Mouse (Mus musculus) neutrophil, adult 83 days (primary cell): ENCODE measurements around the gene Nxph4. TPM values are rescaled to one million over a fixed set of nuclear protein-coding genes. Genes with fewer than 3 reads are reported as not detected.

Source experiments
- total RNA-seq, 2 experiments: library from RNA; stranded (reverse); gene quantifications; one replicate each; pipeline ENCODE4 v1.2.4; 2023

Nxph4 gene
- not detected for total RNA-seq

DNA sequence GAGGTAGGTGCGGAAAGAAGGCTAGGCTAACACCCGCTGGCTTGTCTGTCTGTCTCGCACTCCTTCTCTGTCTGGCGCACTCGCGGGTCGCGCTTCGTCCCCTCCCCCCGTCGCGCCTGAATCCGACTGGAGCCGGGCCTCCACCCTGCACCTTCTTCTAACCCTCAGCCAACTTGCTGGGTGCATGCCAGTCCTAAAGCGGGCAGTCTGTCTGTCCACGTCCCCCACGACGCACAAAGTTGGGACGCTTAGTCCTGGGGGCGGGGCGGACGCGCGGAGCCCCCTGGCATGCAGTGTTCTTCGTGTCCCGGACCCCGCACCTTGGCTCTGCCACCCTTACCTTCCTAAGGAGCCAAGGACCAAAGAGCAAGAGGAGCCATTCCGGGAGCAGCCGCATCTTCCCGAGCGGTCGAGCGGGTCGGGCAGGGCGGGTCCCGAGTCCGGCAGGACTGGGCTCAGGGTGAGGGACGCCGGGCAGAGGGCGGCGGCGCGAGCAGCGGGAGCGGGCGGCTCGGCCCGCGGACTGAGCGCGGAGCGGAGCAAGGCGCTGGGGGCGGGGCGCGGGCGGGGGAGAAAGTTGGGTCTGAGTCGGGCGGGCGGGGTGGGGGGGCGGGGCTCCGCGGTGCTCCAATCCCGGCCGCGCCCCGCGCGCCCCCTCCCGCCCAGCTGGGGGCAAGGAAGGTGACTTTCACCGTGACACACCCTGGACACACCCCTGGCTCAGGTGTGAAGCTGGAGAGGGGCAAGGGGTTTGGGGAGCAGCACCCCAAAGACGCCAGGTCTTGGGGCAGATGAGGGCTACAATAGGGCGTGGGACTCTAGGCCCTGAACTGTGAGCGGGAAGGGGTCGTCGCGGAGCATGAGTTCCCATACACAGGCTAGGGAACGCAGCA lies at the start of gene Nxph4:
TSS of gene Nxph4 (minus strand) at position 524 of the 893 bp plus-strand sequence.

DNA sequence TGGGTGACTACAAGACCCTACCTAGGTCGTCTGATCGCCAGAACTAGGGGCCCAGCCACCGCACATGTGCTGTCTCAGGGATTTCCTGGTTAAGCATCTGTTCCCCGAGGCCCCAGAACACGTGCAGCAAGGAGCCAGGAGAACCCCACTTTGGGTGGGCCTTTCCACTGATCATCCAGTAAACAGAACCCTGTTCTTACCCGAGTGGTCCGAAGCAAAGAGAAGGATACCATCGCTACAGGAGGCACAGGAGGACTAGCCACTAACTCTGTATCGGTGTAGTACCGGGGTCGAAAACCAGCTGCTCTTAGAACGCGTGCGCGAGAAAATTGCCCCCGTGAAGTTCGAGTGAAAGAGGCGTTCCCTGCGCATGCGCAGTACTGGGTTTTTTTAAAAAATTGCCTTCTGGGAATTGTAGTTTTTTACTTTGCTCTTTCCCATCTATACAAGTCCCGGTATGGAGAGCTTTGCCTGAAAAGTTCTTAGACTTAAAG lies 12.2 kb downstream of the Nxph4 start, which contains the start of gene Shmt2:
TSS of gene Shmt2 (minus strand) at position 357 of the 494 bp plus-strand sequence.

DNA sequence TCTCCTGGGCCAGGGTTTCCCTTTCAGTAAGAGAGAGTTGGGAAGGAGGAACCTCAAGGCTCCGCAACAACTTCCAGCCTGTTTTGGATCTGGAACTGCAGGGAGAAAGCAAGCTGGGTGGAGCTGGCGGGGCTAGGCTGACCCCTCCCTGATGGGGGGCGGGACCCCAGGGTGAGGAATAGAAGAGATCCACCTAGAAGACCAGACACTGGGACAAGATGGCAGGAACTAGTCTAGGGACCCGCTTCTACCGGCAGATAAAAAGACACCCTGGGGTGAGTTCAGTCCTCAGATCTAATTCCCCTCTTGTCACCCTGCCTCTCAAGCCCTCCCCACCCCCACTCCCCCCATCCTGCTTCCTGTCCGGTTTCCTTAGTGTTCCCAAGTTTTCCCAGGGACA lies 19.6 kb downstream of the Nxph4 start, which contains the start of gene Ndufa4l2:
TSS of gene Ndufa4l2 (plus strand) at position 204 of the 400 bp plus-strand sequence.

DNA sequence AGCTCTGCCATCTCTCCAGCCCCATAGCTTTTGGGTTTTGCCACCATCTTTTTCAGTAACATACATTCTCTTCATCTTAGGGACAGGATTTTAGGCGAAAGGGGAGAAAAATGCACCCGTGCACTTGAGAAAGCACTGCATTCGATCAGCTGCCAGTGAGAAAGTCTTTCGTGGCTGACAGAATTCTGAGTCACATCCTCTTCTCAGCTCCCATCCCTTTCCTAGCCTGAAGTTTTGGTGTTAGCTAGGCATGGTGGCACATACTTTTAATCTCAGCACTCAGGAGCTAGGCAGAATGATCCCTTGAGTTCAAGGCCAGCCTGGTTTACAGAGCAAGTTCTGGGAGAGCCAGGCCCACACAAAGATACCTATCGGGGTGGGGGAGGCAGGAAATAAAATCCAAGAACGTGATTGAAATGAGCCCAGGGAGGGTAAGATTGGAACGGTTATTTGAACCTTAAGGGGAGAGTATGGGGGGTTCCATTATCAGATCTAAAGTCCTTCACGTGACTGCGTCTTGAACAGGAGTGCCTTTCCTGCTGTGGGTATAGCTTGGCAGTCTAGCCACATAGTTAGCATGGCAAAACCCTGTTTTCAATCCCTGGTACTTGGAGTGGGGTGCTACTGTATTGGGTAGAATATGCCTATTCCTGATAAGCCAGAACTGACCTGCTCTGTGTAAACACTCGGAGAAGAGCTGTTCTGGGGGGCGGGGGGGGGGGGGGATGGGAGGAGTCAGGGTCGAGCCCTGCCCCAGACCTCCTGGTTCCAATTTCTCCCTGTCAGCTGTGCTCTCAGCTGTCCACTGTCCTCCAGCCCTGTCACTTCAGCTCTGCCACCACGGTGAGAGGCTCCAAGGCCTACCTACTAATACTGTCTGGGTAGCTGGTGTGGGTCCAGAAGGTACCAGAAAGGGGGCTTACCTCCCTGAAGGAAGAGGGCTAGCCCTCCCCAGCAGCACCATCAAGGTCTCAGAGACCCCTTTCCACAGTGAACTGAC lies 33.2 kb downstream of the Nxph4 start, which contains the start of gene Stac3:
TSS of gene Stac3 (plus strand) at position 793 of the 1,000 bp plus-strand sequence.

Other genes with a start within 250 kb of the Nxph4 start
- 100 to 1,000 TPM; 134 to 135 TPM for gene Mbd6, start 245.5 kb downstream of the Nxph4 start, total RNA-seq
- 10 to 100 TPM; 41.3 to 47.4 TPM for gene Mars, start 222.8 kb downstream of the Nxph4 start, total RNA-seq
- 100 to 1,000 TPM; 240 to 263 TPM for gene Arhgap9, start 212.6 kb downstream of the Nxph4 start, total RNA-seq
- gene Gli1, start 192.6 kb downstream of the Nxph4 start, total RNA-seq = not detected
- gene Inhbe, start 180.1 kb downstream of the Nxph4 start, total RNA-seq = not detected
- not detected for gene Inhbc, start 164.1 kb downstream of the Nxph4 start, total RNA-seq
- 10 to 100 TPM; 91.2 to 93.7 TPM for gene R3hdm2, start 154.2 kb downstream of the Nxph4 start, total RNA-seq
- gene Stac3, start 32.9 kb downstream of the Nxph4 start, total RNA-seq = 1 to 10 TPM; 2.0 to 2.4 TPM
- gene Ndufa4l2, start 19.6 kb downstream of the Nxph4 start, total RNA-seq = not detected
- gene Shmt2, start 12.1 kb downstream of the Nxph4 start, total RNA-seq = 10 to 100 TPM; 27.5 to 27.6 TPM
- 100 to 1,000 TPM in 1 of 2 experiments, 10 to 100 TPM in 1; 95.8 to 102 TPM for gene Lrp1, start 86.6 kb upstream of the Nxph4 start, total RNA-seq
- 100 to 1,000 TPM; 185 to 200 TPM for gene Stat6, start 108.4 kb upstream of the Nxph4 start, total RNA-seq
- gene Nemp1, start 132.3 kb upstream of the Nxph4 start, total RNA-seq = 10 to 100 TPM; 13.0 to 13.2 TPM
- gene Nab2, start 134.0 kb upstream of the Nxph4 start, total RNA-seq = 1 to 10 TPM; 1.2 to 1.5 TPM
- gene Myo1a, start 170.6 kb upstream of the Nxph4 start, total RNA-seq = under 1 TPM; 0.51 to 0.94 TPM
- gene Tac2, start 189.9 kb upstream of the Nxph4 start, total RNA-seq = 1 to 10 TPM; 2.0 to 5.6 TPM
- gene Zbtb39, start 205.0 kb upstream of the Nxph4 start, total RNA-seq = 10 to 100 TPM; 14.4 to 17.2 TPM
- gene Gpr182, start 217.2 kb upstream of the Nxph4 start, total RNA-seq = under 1 TPM in 1 of 2 experiments, not detected in 1; 0.22 TPM
- gene Rdh1, start 225.2 kb upstream of the Nxph4 start, total RNA-seq = under 1 TPM; 0.20 to 0.33 TPM
- under 1 TPM in 1 of 2 experiments, not detected in 1; 0.20 TPM for gene Rdh16f1, start 225.2 kb upstream of the Nxph4 start, total RNA-seq
- gene Rdh9, start 241.8 kb upstream of the Nxph4 start, total RNA-seq = under 1 TPM in 1 of 2 experiments, not detected in 1; 0.49 TPM